Mouse (Mus musculus) lung, embryonic 14.5 days (tissue): ENCODE measurements around the gene Vtcn1. TPM values are rescaled to one million over a fixed set of nuclear protein-coding genes. Genes with fewer than 3 reads are reported as not detected.

Source experiments
- ATAC-seq: fragments of 200-750 bp; cut with Nextera tagmentation; 2 replicates; pipeline ENCODE4 v1.8.0; 2017; ENCODE audit warnings: mild to moderate bottlenecking, moderate TSS enrichment, moderate library complexity; ENCODE audit not compliant: insufficient read depth
- DNase-seq: peaks from one replicate; pipeline ENCODE4 v3.0.0-alpha.2; 2015
- H3K27ac ChIP-seq: fragments of 300-500 bp; sonication (generic); 2 replicates; pipeline ENCODE4 v1.5.1; 2014; ENCODE audit warnings: low read depth, mild to moderate bottlenecking, moderate library complexity
- H3K27me3 ChIP-seq: fragments of 300-500 bp; sonication (generic); 2 replicates; pipeline ENCODE4 v1.6.1; 2014; ENCODE audit warnings: low read length, control low read depth; ENCODE audit not compliant: insufficient read depth
- H3K36me3 ChIP-seq: fragments of 300-500 bp; sonication (generic); 2 replicates; pipeline ENCODE4 v1.6.1; 2014; ENCODE audit warnings: control low read depth; ENCODE audit not compliant: insufficient read depth
- H3K4me1 ChIP-seq: fragments of 300-500 bp; sonication (generic); 2 replicates; pipeline ENCODE4 v1.6.1; 2014; ENCODE audit warnings: antibody characterized with exemption, control low read depth; ENCODE audit not compliant: insufficient read depth
- H3K4me2 ChIP-seq: fragments of 300-500 bp; sonication (generic); 2 replicates; pipeline ENCODE4 v1.6.1; 2014; ENCODE audit warnings: mild to moderate bottlenecking
- H3K4me3 ChIP-seq: fragments of 300-500 bp; sonication (generic); 2 replicates; pipeline ENCODE4 v1.5.1; 2014; ENCODE audit warnings: low read depth, low read length
- H3K9ac ChIP-seq: fragments of 300-500 bp; sonication (generic); 2 replicates; pipeline ENCODE4 v1.6.1; 2014
- H3K9me3 ChIP-seq: fragments of 300-500 bp; sonication (generic); 2 replicates; pipeline ENCODE4 v1.6.1; 2016; ENCODE audit warnings: low read depth, low read length, control low read depth
- CTCF ChIP-seq: IDR thresholded peaks from 2 replicates; pipeline ENCODE4 v1.5.1; 2016; ENCODE audit warnings: antibody characterized with exemption, low read depth
- WGBS: fragments of 180-500 bp; shearing (Covaris S2); extraction: QIAGEN DNeasy Blood & Tissue Kit; methylation state at CpG from one replicate; pipeline ENCODE4 v1.1.7; 2014; 5-methylcytosine and 5-hydroxymethylcytosine counted together
- polyA plus RNA-seq: library from polyadenylated mRNA; unstranded; fragments of >200 nt; fragmentation: Nextera tagmentation; extraction: Ambion mirVana; gene quantifications from 2 replicates; pipeline ENCODE4 v1.2.1, GENCODE M21; 2014

Gene Vtcn1
- polyA plus RNA-seq = 0.09 and 0.16 TPM in 2 replicates

DNA sequence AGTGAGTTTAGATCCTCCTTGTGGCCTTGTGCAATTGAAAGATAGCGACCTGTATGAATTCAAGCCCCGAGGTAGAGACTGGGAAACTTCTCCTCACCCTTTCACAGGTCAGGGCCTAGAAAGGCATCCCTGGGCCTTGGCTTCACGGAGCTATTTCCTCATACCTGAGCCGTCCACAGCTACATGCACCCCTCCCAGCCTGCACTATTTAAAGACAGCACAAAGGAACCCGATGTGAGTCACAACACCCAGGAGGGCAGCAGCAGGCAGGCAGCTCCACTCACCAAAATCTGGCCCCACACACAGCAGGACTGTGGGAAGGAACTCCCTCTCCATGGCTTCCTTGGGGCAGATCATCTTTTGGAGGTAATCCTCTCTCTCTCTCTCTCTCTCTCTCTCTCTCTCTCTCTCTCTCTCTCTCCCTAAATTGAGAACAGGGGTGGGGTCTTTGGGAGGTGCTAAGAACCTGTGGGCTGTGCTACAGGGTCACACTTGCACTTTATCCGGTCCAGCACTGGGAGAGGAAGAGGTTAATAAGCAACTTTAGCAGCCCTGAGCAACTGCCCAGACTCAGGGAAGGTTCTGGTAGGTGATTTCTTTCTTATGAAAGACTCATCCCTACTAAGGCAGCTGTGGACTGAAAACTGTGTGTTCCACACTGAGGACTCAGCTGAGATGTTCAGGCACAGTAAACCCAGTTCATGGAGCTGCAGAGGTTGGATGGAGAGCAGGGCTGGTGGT, at the start of gene Vtcn1:
Vtcn1 (plus strand) TSS at position 235 of the 741 bp plus-strand sequence.
- WGBS = 44% methylated on average over 6 of the region's 6 CpGs
- no peak within 1 kb of the TSS for H3K4me3 ChIP-seq
- no peak for DNase-seq
- TF ChIP-seq CTCF = no peak
- H3K27me3 ChIP-seq = no peaks in the 10 kb centered on the region
- H3K9me3 ChIP-seq = no peaks in the 10 kb centered on the region
- no peaks in the 10 kb centered on the region for H3K4me1 ChIP-seq
- H3K36me3 ChIP-seq = no peaks in the 10 kb centered on the region
- no peak within 1 kb of the TSS for H3K9ac ChIP-seq
- no peak for ATAC-seq
- no peak within 1 kb of the TSS for H3K27ac ChIP-seq
- no peak within 1 kb of the TSS for H3K4me2 ChIP-seq

DNA sequence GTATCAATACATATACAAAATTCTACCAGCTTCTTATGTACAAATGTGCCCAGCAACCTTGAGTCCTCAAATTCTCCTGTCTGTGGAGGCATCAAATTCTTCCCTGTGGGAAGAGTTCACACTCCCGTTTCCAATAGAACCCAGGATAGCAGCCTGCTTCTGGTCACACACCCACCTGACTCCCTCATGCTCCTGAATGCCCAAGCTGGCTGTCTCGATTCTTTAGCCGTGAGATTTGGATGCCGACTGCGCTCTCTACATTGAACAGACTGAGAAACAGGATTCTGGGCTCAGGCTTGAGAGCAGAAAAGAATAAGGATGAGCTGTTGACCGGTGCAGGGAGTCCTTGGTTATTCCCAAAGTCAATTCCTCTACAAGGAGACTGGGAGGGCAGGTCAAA, 48.3 kb upstream of the Vtcn1 start:
- Histone ChIP-seq H3K9me3 (no peaks in the 10 kb centered on the region), H3K4me1 (no peaks in the 10 kb centered on the region), H3K27me3 (no peaks in the 10 kb centered on the region), H3K9ac (no peak overlapping the region), H3K4me2 (no peak overlapping the region), H3K27ac (no peak overlapping the region), H3K4me3 (no peak overlapping the region), H3K36me3 (no peaks in the 10 kb centered on the region)
- no peak for TF ChIP-seq CTCF
- DNase-seq (no peak), ATAC-seq (no peak)
- 76% methylated on average over 6 of the region's 6 CpGs for WGBS

DNA sequence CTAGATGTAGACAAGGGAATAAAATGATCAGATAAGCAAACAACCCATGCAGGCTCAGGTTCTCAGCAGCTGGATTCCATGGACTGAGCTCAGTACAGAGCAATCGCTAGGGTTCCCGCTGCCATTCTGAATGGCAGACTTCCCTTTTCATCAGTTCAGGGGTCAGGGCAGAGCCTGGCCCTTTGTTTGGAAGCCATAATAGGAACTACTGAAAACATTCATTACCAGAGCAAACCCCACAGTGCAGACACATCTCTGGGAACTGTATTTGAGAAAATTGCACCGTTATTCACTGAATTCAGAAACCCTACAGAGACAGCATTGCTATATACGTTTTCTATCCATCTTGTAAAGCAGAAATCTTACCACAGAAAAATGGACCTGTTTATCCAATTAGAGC, 47.7 kb upstream of the Vtcn1 start:
- no peak for TF ChIP-seq CTCF
- ATAC-seq (no peak), DNase-seq (no peak)
- Histone ChIP-seq H3K9me3 (no peaks in the 10 kb centered on the region), H3K27ac (no peak overlapping the region), H3K4me1 (no peaks in the 10 kb centered on the region), H3K27me3 (no peaks in the 10 kb centered on the region), H3K36me3 (no peaks in the 10 kb centered on the region), H3K9ac (no peak overlapping the region), H3K4me3 (no peak overlapping the region), H3K4me2 (no peak overlapping the region)
- WGBS = 76% methylated on average over 4 of the region's 4 CpGs

DNA sequence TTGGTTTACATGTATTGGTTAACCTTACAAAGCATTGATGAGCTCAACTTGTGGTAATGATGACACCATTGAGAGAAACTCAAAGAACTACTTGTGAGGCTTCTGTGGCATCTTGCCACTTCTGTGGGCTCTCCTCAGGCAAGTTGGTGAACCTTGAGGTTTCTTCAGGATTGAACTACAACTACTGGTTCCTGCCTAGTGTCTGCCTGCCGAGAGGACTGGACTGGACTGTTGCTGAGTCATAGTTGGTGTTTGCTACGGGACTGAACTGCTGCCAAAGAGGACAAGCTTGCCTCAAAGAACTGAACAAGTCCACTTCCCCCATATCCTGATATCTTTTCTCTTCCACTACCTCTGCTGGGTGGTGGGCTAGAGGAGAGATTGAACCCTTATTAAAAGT, 39.2 kb upstream of the Vtcn1 start:
- WGBS = 56% methylated on average over 2 of the region's 2 CpGs

GRCm38 (mm10) chr3:100791670-100792069, 33.6 kb upstream of the Vtcn1 start:
- Histone ChIP-seq H3K4me1 (no peaks in the 10 kb centered on the region), H3K27ac (no peak overlapping the region), H3K9me3 (no peaks in the 10 kb centered on the region), H3K4me2 (no peak overlapping the region), H3K4me3 (no peak overlapping the region), H3K9ac (no peak overlapping the region), H3K36me3 (no peaks in the 10 kb centered on the region), H3K27me3 (no peaks in the 10 kb centered on the region)
- TF ChIP-seq CTCF = no peak
- DNase-seq (no peak), ATAC-seq (no peak)
- WGBS = 86% methylated on average over 3 of the region's 3 CpGs

More for the DNA sequence above, 39.2 kb upstream of the Vtcn1 start:
- ATAC-seq (no peak), DNase-seq (no peak)
- TF ChIP-seq CTCF = no peak
- Histone ChIP-seq H3K27me3 (no peaks in the 10 kb centered on the region), H3K4me1 (no peaks in the 10 kb centered on the region), H3K36me3 (no peaks in the 10 kb centered on the region), H3K9ac (no peak overlapping the region), H3K27ac (no peak overlapping the region), H3K4me2 (no peak overlapping the region), H3K9me3 (no peaks in the 10 kb centered on the region), H3K4me3 (no peak overlapping the region)

GRCm38 (mm10) chr3:100793345-100793744, 31.9 kb upstream of the Vtcn1 start:
- Histone ChIP-seq H3K27ac (no peak overlapping the region), H3K9me3 (no peaks in the 10 kb centered on the region), H3K27me3 (no peaks in the 10 kb centered on the region), H3K4me3 (no peak overlapping the region), H3K4me2 (no peak overlapping the region), H3K36me3 (no peaks in the 10 kb centered on the region), H3K4me1 (no peaks in the 10 kb centered on the region), H3K9ac (no peak overlapping the region)
- WGBS = 75% methylated on average over 2 of the region's 2 CpGs
- no peak for TF ChIP-seq CTCF
- ATAC-seq (no peak), DNase-seq (no peak)

- no peak for TF ChIP-seq CTCF
- Histone ChIP-seq H3K27me3 (no peaks in the 10 kb centered on the region), H3K9ac (no peak overlapping the region), H3K27ac (no peak overlapping the region), H3K4me3 (no peak overlapping the region), H3K4me1 (no peaks in the 10 kb centered on the region), H3K4me2 (no peak overlapping the region), H3K36me3 (no peaks in the 10 kb centered on the region), H3K9me3 (no peaks in the 10 kb centered on the region)
- WGBS = 76% methylated on average over 4 of the region's 4 CpGs
- DNase-seq = no peak
- no peak for ATAC-seq
These were observed 28.7 kb upstream of the Vtcn1 start for GRCm38 (mm10) chr3:100796571-100796970.
